Mouse (Mus musculus) ES-E14 (cell line): ENCODE results near the gene Nav3. TPM values are rescaled to one million over a fixed set of nuclear protein-coding genes. Genes with fewer than 3 reads are reported as not detected.

ENCODE experiments used
- DNase-seq: peaks from one replicate; pipeline ENCODE4 v3.0.0-alpha.2; 2013; ENCODE audit warnings: low read depth, low spot score
- H3K27ac ChIP-seq: 2 replicates; pipeline ENCODE4 v1.5.1; 2012; ENCODE audit warnings: low read depth, mild to moderate bottlenecking, low read length, moderate library complexity, mixed read lengths; ENCODE audit not compliant: poor library complexity, insufficient read depth, severe bottlenecking
- H3K36me3 ChIP-seq: 2 replicates; pipeline ENCODE4 v1.6.1; 2012; ENCODE audit warnings: mild to moderate bottlenecking, low read length, moderate library complexity, mixed read lengths; ENCODE audit not compliant: control insufficient read depth, poor library complexity, insufficient read depth, severe bottlenecking
- H3K4me1 ChIP-seq, 2 experiments: fragments of 150-350 bp in 1 of 2; sonication (generic) in 1 of 2; 2 replicates each; pipeline ENCODE4 v1.6.1; 2012; ENCODE audit warnings: low read length in 2 of 2, mild to moderate bottlenecking in 1 of 2, mixed read lengths in 1 of 2; ENCODE audit not compliant: control insufficient read depth in 2 of 2, insufficient read depth in 2 of 2, poor library complexity in 1 of 2
- H3K4me3 ChIP-seq, 2 experiments: fragments of 150-350 bp in 1 of 2; sonication (generic) in 1 of 2; 2 replicates each; pipeline ENCODE4 v1.5.1; 2012; ENCODE audit warnings: low read length in 2 of 2, low read depth in 1 of 2, mild to moderate bottlenecking in 1 of 2, mixed read lengths in 1 of 2; ENCODE audit not compliant: insufficient read depth in 1 of 2, poor library complexity in 1 of 2, severe bottlenecking in 1 of 2
- H3K9ac ChIP-seq: 2 replicates; pipeline ENCODE4 v1.6.1; 2012; ENCODE audit warnings: low read depth, mild to moderate bottlenecking, low read length, mixed read lengths; ENCODE audit not compliant: poor library complexity, insufficient read depth, severe bottlenecking
- H3K9me3 ChIP-seq: fragments of 150-350 bp; sonication (generic); 2 replicates; pipeline ENCODE4 v1.6.1; 2012; ENCODE audit warnings: low read depth, mild to moderate bottlenecking, low read length; ENCODE audit not compliant: control insufficient read depth, insufficient read depth
- CHD2 ChIP-seq: IDR thresholded peaks from 2 replicates; pipeline ENCODE4 v1.6.1; 2014; ENCODE audit warnings: mild to moderate bottlenecking, low read depth, low read length, inconsistent platforms
- HCFC1 ChIP-seq: IDR thresholded peaks from 2 replicates; pipeline ENCODE4 v1.6.1; 2012; ENCODE audit warnings: low read length, inconsistent platforms, borderline replicate concordance; ENCODE audit not compliant: insufficient read depth
- MAFK ChIP-seq: IDR thresholded peaks from 2 replicates; pipeline ENCODE4 v1.6.1; 2014; ENCODE audit warnings: mild to moderate bottlenecking, low read depth, low read length, inconsistent platforms; ENCODE audit not compliant: insufficient read depth
- ZC3H11A ChIP-seq: IDR thresholded peaks from 2 replicates; pipeline ENCODE4 v1.6.1; 2012; ENCODE audit warnings: low read depth, mild to moderate bottlenecking, inconsistent platforms, low read length, borderline replicate concordance
- ZNF384 ChIP-seq: IDR thresholded peaks from 2 replicates; pipeline ENCODE4 v1.6.1; 2012; ENCODE audit warnings: low read depth, low read length, inconsistent platforms
- in situ Hi-C, 2 experiments: fragments of 600-800 bp; cut with MboI; formaldehyde crosslinking; loops; one replicate each; pipeline ENCODE4 v1.15.1; 2025; ENCODE audit warnings: low sequenced_read_pairs in 2 of 2, inconsistent platforms in 1 of 2; ENCODE audit not compliant: unreplicated experiment in 2 of 2
- total RNA-seq: library from RNA; depleted of rRNA; stranded (reverse); fragments of 300-350 nt; gene quantifications from 2 replicates; pipeline ENCODE4 v1.2.3, GENCODE M21; 2012

Nav3 gene
- total RNA-seq, 1 experiment = 1.4 TPM

GRCm38 (mm10) chr10:109741664-109742063 is 714.3 kb downstream of the Nav3 start:
- in situ Hi-C loops = no loop called here
- no peaks in the 10 kb centered on the region for H3K9me3 ChIP-seq
- TF ChIP-seq HCFC1 (no peak), CHD2 (no peak), MAFK (no peak), ZNF384 (no peak), ZC3H11A (no peak)
- H3K4me1 ChIP-seq = no peaks in the 10 kb centered on the region
- no peak for DNase-seq
- no peak overlapping the region for H3K9ac ChIP-seq
- no peaks in the 10 kb centered on the region for H3K36me3 ChIP-seq
- no peak overlapping the region for H3K27ac ChIP-seq
- H3K4me3 ChIP-seq = no peak overlapping the region

- TF ChIP-seq CHD2 (no peak), ZC3H11A (no peak), MAFK (no peak), ZNF384 (no peak), HCFC1 (no peak)
- in situ Hi-C loops = no loop called here
- no peaks in the 10 kb centered on the region for H3K36me3 ChIP-seq
- no peaks in the 10 kb centered on the region for H3K4me1 ChIP-seq
- H3K4me3 ChIP-seq = no peak overlapping the region
- no peak overlapping the region for H3K9ac ChIP-seq
- H3K9me3 ChIP-seq = no peaks in the 10 kb centered on the region
- DNase-seq = no peak
- no peak overlapping the region for H3K27ac ChIP-seq
Measured at GRCm38 (mm10) chr10:109740326-109740725, 715.7 kb downstream of the Nav3 start.

- no peak for TF ChIP-seq MAFK
- Histone ChIP-seq H3K36me3 (no peaks in the 10 kb centered on the region), H3K27ac (no peak overlapping the region), H3K9me3 (no peaks in the 10 kb centered on the region), H3K9ac (no peak overlapping the region), H3K4me3 (no peak overlapping the region), H3K4me1 (no peaks in the 10 kb centered on the region)
- no peak for DNase-seq
- in situ Hi-C loops = no loop called here
Measured at GRCm38 (mm10) chr10:109723646-109724045, 732.4 kb downstream of the Nav3 start.

- no peaks in the 10 kb centered on the region for H3K36me3 ChIP-seq
- H3K4me3 ChIP-seq = no peak overlapping the region
- H3K9me3 ChIP-seq = no peaks in the 10 kb centered on the region
- H3K4me1 ChIP-seq = no peaks in the 10 kb centered on the region
- no peak for DNase-seq
- in situ Hi-C loops = no loop called here
- TF ChIP-seq HCFC1 (no peak), ZC3H11A (no peak), CHD2 (no peak), ZNF384 (no peak), MAFK (no peak)
- no peak overlapping the region for H3K27ac ChIP-seq
- H3K9ac ChIP-seq = no peak overlapping the region
Measured at GRCm38 (mm10) chr10:109718808-109719207, 737.2 kb downstream of the Nav3 start.

- in situ Hi-C loops = no loop called here
Measured at GRCm38 (mm10) chr10:109718390-109718789, 737.6 kb downstream of the Nav3 start.

More at GRCm38 (mm10) chr10:109718390-109718789, 737.6 kb downstream of the Nav3 start:
- H3K9ac ChIP-seq = no peak overlapping the region
- no peaks in the 10 kb centered on the region for H3K36me3 ChIP-seq
- TF ChIP-seq CHD2 (no peak), HCFC1 (no peak), ZC3H11A (no peak), ZNF384 (no peak), MAFK (no peak)
- no peak overlapping the region for H3K4me3 ChIP-seq
- no peak overlapping the region for H3K27ac ChIP-seq
- H3K4me1 ChIP-seq = no peaks in the 10 kb centered on the region
- H3K9me3 ChIP-seq = no peaks in the 10 kb centered on the region
- no peak for DNase-seq
